Mouse (Mus musculus): ENCODE measurements around the gene Tnfsf4. TPM values are rescaled to one million over a fixed set of nuclear protein-coding genes. Genes with fewer than 3 reads are reported as not detected.

The Tnfsf4 gene
- polyA plus RNA-seq, 1 experiment from 2014 or later = not detected

GRCm38 (mm10) chr1:161390066-161390465 is 5.1 kb upstream of the Tnfsf4 start:
- Histone ChIP-seq H3K4me3 (ENCODE audit: low read depth, low read length) (no peak overlapping the region), H3K36me3 (replicated peaks; ENCODE audit: control insufficient read depth, insufficient read depth, low read depth, low read length) (no peaks in the 10 kb centered on the region), H3K9ac (replicated peaks; ENCODE audit: low read length) (no peak overlapping the region), H3K4me2 (ENCODE audit: low read depth, low read length) (no peak overlapping the region), H3K9me3 (replicated peaks; ENCODE audit: control insufficient read depth, low read length) (no peaks in the 10 kb centered on the region), H3K4me1 (ENCODE audit: control insufficient read depth, insufficient read depth, low read length) (no peaks in the 10 kb centered on the region), H3K27me3 (ENCODE audit: control insufficient read depth, insufficient read depth, low read length) (no peaks in the 10 kb centered on the region), H3K27ac (replicated peaks; ENCODE audit: low read depth, low read length) (no peak overlapping the region)
- no peak for ATAC-seq (replicated peaks; ENCODE audit: insufficient number of reproducible peaks, low FRiP score, low TSS enrichment, low read depth)
- WGBS = 62% methylated on average over 2 of the region's 2 CpGs
- no peak for DNase-seq (ENCODE audit: low spot score)

DNA sequence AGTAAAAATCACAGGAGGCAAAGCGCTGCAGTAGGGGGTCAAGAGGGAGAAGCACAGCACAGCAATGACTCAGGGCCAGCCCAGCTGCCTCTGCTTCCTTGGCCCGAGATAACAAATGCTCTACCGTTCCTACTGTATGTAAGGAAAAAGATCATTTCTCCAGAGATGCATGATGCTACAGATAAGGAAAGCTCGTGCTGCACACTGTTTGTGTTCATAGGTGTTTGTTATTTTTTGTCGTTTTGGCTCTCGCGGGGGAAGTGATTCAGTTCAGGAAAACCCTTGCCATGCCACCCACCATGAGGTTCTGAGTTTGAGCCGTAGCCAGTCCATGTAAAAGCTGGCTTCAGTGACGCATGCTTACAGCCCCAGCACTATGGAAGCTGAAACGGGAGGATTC is 2.3 kb upstream of the Tnfsf4 start:
- no peak overlapping the region for H3K4me2 ChIP-seq (ENCODE audit: low read depth, low read length)
- H3K36me3 ChIP-seq (replicated peaks; ENCODE audit: control insufficient read depth, insufficient read depth, low read depth, low read length) = no peaks in the 10 kb centered on the region
- H3K27ac ChIP-seq (replicated peaks; ENCODE audit: low read depth, low read length) = no peak overlapping the region
- no peaks in the 10 kb centered on the region for H3K27me3 ChIP-seq (ENCODE audit: control insufficient read depth, insufficient read depth, low read length)
- H3K9me3 ChIP-seq (replicated peaks; ENCODE audit: control insufficient read depth, low read length) = no peaks in the 10 kb centered on the region
- 80% methylated on average over 10 of the region's 10 CpGs for WGBS
- no peak overlapping the region for H3K9ac ChIP-seq (replicated peaks; ENCODE audit: low read length)
- H3K4me1 ChIP-seq (ENCODE audit: control insufficient read depth, insufficient read depth, low read length) = no peaks in the 10 kb centered on the region
- no peak for DNase-seq (ENCODE audit: low spot score)
- ATAC-seq (replicated peaks; ENCODE audit: insufficient number of reproducible peaks, low FRiP score, low TSS enrichment, low read depth) = no peak
- no peak overlapping the region for H3K4me3 ChIP-seq (ENCODE audit: low read depth, low read length)

- no peak overlapping the region for H3K9ac ChIP-seq (replicated peaks; ENCODE audit: low read length)
- DNase-seq (ENCODE audit: low spot score) (no peak), ATAC-seq (replicated peaks; ENCODE audit: insufficient number of reproducible peaks, low FRiP score, low TSS enrichment, low read depth) (no peak)
- 61% methylated on average over 5 of the region's 5 CpGs for WGBS
- H3K4me2 ChIP-seq (ENCODE audit: low read depth, low read length) = no peak overlapping the region
- no peaks in the 10 kb centered on the region for H3K36me3 ChIP-seq (replicated peaks; ENCODE audit: control insufficient read depth, insufficient read depth, low read depth, low read length)
- H3K4me3 ChIP-seq (ENCODE audit: low read depth, low read length) = no peak overlapping the region
- no peak overlapping the region for H3K27ac ChIP-seq (replicated peaks; ENCODE audit: low read depth, low read length)
- no peaks in the 10 kb centered on the region for H3K27me3 ChIP-seq (ENCODE audit: control insufficient read depth, insufficient read depth, low read length)
- H3K9me3 ChIP-seq (replicated peaks; ENCODE audit: control insufficient read depth, low read length) = no peaks in the 10 kb centered on the region
- no peaks in the 10 kb centered on the region for H3K4me1 ChIP-seq (ENCODE audit: control insufficient read depth, insufficient read depth, low read length)
These were observed 401 bp downstream of the Tnfsf4 start for GRCm38 (mm10) chr1:161395610-161396009.

DNA sequence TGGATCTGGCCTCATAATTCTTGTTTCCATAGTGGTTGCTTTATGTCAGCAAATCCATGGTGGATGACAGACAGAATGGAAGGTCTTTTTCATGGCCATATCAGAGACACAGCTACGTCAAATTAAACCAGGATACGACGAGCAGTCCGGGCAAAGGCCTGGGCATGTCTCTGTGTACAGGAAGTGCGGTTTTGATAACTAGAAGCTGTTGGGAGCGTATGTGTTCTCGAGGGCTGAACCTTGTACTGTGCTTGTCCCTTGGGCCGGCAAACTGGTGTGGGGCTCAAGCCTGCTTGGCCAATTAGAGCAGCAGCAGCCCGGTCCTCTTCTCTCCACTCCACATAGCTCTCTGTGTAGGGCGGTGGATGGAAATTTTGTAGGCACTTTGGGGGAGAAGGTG is 1.1 kb downstream of the Tnfsf4 start:
- no peak overlapping the region for H3K4me2 ChIP-seq (ENCODE audit: low read depth, low read length)
- no peaks in the 10 kb centered on the region for H3K9me3 ChIP-seq (replicated peaks; ENCODE audit: control insufficient read depth, low read length)
- H3K27me3 ChIP-seq (ENCODE audit: control insufficient read depth, insufficient read depth, low read length) = no peaks in the 10 kb centered on the region
- WGBS = 79% methylated on average over 10 of the region's 10 CpGs
- no peak overlapping the region for H3K27ac ChIP-seq (replicated peaks; ENCODE audit: low read depth, low read length)
- DNase-seq (ENCODE audit: low spot score) (no peak), ATAC-seq (replicated peaks; ENCODE audit: insufficient number of reproducible peaks, low FRiP score, low TSS enrichment, low read depth) (no peak)
- no peak overlapping the region for H3K9ac ChIP-seq (replicated peaks; ENCODE audit: low read length)
- no peaks in the 10 kb centered on the region for H3K36me3 ChIP-seq (replicated peaks; ENCODE audit: control insufficient read depth, insufficient read depth, low read depth, low read length)
- H3K4me1 ChIP-seq (ENCODE audit: control insufficient read depth, insufficient read depth, low read length) = no peaks in the 10 kb centered on the region
- no peak overlapping the region for H3K4me3 ChIP-seq (ENCODE audit: low read depth, low read length)

DNA sequence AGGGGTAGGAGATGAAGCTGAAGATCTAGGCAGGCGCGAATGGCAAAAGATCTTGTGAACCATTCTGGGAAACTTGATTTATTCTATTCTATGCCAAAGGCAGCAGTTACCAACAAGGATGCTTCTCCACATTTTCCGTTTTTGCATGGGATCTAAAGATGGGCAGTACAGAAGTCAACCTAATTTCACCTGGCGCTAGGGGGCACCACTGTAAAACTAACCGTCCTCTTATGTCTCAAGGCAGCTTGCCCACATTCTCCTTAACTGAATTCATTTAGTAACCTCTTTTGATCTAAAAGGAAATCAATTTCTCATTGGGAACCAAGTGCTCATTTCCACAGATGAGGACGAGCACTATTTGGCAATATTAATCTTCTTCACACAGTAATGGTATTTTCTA is 4.9 kb downstream of the Tnfsf4 start:
- ATAC-seq (replicated peaks; ENCODE audit: insufficient number of reproducible peaks, low FRiP score, low TSS enrichment, low read depth) = no peak
- WGBS = 24% methylated on average over 6 of the region's 6 CpGs
- no peaks in the 10 kb centered on the region for H3K9me3 ChIP-seq (replicated peaks; ENCODE audit: control insufficient read depth, low read length)

DNA sequence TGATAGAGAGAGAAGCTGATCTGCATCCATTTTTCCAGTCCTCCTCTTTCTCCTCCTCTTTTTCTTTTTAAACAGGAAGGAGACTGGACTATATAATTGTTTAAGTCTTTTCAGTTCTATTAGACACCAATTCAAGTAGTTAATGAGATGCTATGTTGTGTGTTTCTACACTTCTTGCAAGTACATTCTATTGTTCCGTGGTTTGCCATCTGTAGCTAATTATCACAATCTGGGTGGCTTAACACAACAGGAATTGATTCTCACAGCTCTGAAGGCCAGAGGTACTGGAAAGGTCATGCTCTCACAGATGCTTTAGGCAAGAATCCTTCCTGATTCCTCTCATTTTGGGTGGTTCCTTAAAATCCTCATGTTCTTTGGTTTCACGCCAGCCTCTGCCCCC is 7.9 kb downstream of the Tnfsf4 start:
- DNase-seq (ENCODE audit: low spot score) = peak; percentile 43
- ATAC-seq (replicated peaks; ENCODE audit: insufficient number of reproducible peaks, low FRiP score, low TSS enrichment, low read depth) = no peak

More for the DNA sequence above, 4.9 kb downstream of the Tnfsf4 start:
- DNase-seq (ENCODE audit: low spot score) = peak; percentile 75
- H3K27ac ChIP-seq (replicated peaks; ENCODE audit: low read depth, low read length) = no peak overlapping the region
- H3K9ac ChIP-seq (replicated peaks; ENCODE audit: low read length) = no peak overlapping the region
- H3K4me2 ChIP-seq (ENCODE audit: low read depth, low read length) = no peak overlapping the region
- H3K27me3 ChIP-seq (ENCODE audit: control insufficient read depth, insufficient read depth, low read length) = no peaks in the 10 kb centered on the region
- H3K4me3 ChIP-seq (ENCODE audit: low read depth, low read length) = no peak overlapping the region
- no peaks in the 10 kb centered on the region for H3K4me1 ChIP-seq (ENCODE audit: control insufficient read depth, insufficient read depth, low read length)
- no peaks in the 10 kb centered on the region for H3K36me3 ChIP-seq (replicated peaks; ENCODE audit: control insufficient read depth, insufficient read depth, low read depth, low read length)

GRCm38 (mm10) chr1:161406480-161406879 is 11.3 kb downstream of the Tnfsf4 start:
- Histone ChIP-seq H3K36me3 (replicated peaks; ENCODE audit: control insufficient read depth, insufficient read depth, low read depth, low read length) (no peaks in the 10 kb centered on the region), H3K4me2 (ENCODE audit: low read depth, low read length) (no peak overlapping the region), H3K4me1 (ENCODE audit: control insufficient read depth, insufficient read depth, low read length) (no peaks in the 10 kb centered on the region), H3K4me3 (ENCODE audit: low read depth, low read length) (no peak overlapping the region), H3K27ac (replicated peaks; ENCODE audit: low read depth, low read length) (no peak overlapping the region), H3K9ac (replicated peaks; ENCODE audit: low read length) (no peak overlapping the region), H3K9me3 (replicated peaks; ENCODE audit: control insufficient read depth, low read length) (no peaks in the 10 kb centered on the region), H3K27me3 (ENCODE audit: control insufficient read depth, insufficient read depth, low read length) (no peaks in the 10 kb centered on the region)
- ATAC-seq (replicated peaks; ENCODE audit: insufficient number of reproducible peaks, low FRiP score, low TSS enrichment, low read depth) (no peak), DNase-seq (ENCODE audit: low spot score) (no peak)
- 83% methylated on average over 1 of the region's 1 CpGs for WGBS

More for the DNA sequence above, 7.9 kb downstream of the Tnfsf4 start:
- no peak overlapping the region for H3K4me2 ChIP-seq (ENCODE audit: low read depth, low read length)
- no peak overlapping the region for H3K9ac ChIP-seq (replicated peaks; ENCODE audit: low read length)
- H3K27ac ChIP-seq (replicated peaks; ENCODE audit: low read depth, low read length) = no peak overlapping the region
- no peaks in the 10 kb centered on the region for H3K4me1 ChIP-seq (ENCODE audit: control insufficient read depth, insufficient read depth, low read length)
- H3K9me3 ChIP-seq (replicated peaks; ENCODE audit: control insufficient read depth, low read length) = no peaks in the 10 kb centered on the region
- no peaks in the 10 kb centered on the region for H3K27me3 ChIP-seq (ENCODE audit: control insufficient read depth, insufficient read depth, low read length)
- WGBS = 15% methylated on average over 2 of the region's 2 CpGs
- no peak overlapping the region for H3K4me3 ChIP-seq (ENCODE audit: low read depth, low read length)
- no peaks in the 10 kb centered on the region for H3K36me3 ChIP-seq (replicated peaks; ENCODE audit: control insufficient read depth, insufficient read depth, low read depth, low read length)

- Histone ChIP-seq H3K36me3 (replicated peaks; ENCODE audit: control insufficient read depth, insufficient read depth, low read depth, low read length) (no peaks in the 10 kb centered on the region), H3K9me3 (replicated peaks; ENCODE audit: control insufficient read depth, low read length) (no peaks in the 10 kb centered on the region), H3K9ac (replicated peaks; ENCODE audit: low read length) (no peak overlapping the region), H3K27me3 (ENCODE audit: control insufficient read depth, insufficient read depth, low read length) (no peaks in the 10 kb centered on the region), H3K4me2 (ENCODE audit: low read depth, low read length) (no peak overlapping the region), H3K4me1 (ENCODE audit: control insufficient read depth, insufficient read depth, low read length) (no peaks in the 10 kb centered on the region), H3K4me3 (ENCODE audit: low read depth, low read length) (no peak overlapping the region), H3K27ac (replicated peaks; ENCODE audit: low read depth, low read length) (no peak overlapping the region)
- ATAC-seq (replicated peaks; ENCODE audit: insufficient number of reproducible peaks, low FRiP score, low TSS enrichment, low read depth) (no peak), DNase-seq (ENCODE audit: low spot score) (no peak)
These were observed 24.7 kb downstream of the Tnfsf4 start for GRCm38 (mm10) chr1:161419926-161420325.

All from embryonic facial prominence, embryonic 11.5 days (tissue).